Mouse (Mus musculus) C2C12 (cell line): ENCODE measurements around the gene Serinc1. TPM values are rescaled to one million over a fixed set of nuclear protein-coding genes. Genes with fewer than 3 reads are reported as not detected.

Source experiments
- H3K27me3 ChIP-seq: one replicate; pipeline ENCODE4 v1.6.1; 2011; ENCODE audit not compliant: control insufficient read depth, insufficient read depth, insufficient read length
- H3K36me3 ChIP-seq: one replicate; pipeline ENCODE4 v1.6.1; 2011; ENCODE audit not compliant: control insufficient read depth, insufficient read depth
- H3K4me3 ChIP-seq: one replicate; pipeline ENCODE4 v1.5.1; 2011; ENCODE audit warnings: mild to moderate bottlenecking, control low read depth; ENCODE audit not compliant: poor library complexity, insufficient read depth, severe bottlenecking
- H3K79me2 ChIP-seq: one replicate; pipeline ENCODE4 v1.6.1; 2011; ENCODE audit not compliant: control insufficient read depth, insufficient read depth
- H3K79me3 ChIP-seq: one replicate; pipeline ENCODE4 v1.6.1; 2011; ENCODE audit warnings: low read depth, control low read depth
- H3ac ChIP-seq: one replicate; pipeline ENCODE3; 2011; ENCODE audit warnings: low read depth; ENCODE audit not compliant: control insufficient read depth, insufficient read length
- CEBPB ChIP-seq: IDR thresholded peaks from one replicate; pipeline ENCODE4 v1.6.1; 2011; ENCODE audit warnings: low read depth, mild to moderate bottlenecking, control low read depth, moderate library complexity
- CTCF ChIP-seq: IDR thresholded peaks from one replicate; pipeline ENCODE4 v1.5.1; 2011; ENCODE audit not compliant: control insufficient read depth, insufficient read depth, insufficient read length
- FOSL1 ChIP-seq: IDR thresholded peaks from one replicate; pipeline ENCODE4 v1.8.0; 2011; ENCODE audit warnings: mild to moderate bottlenecking, low read length; ENCODE audit not compliant: poor library complexity, insufficient read depth, severe bottlenecking
- MAX ChIP-seq: IDR thresholded peaks from one replicate; pipeline ENCODE4 v1.6.1; 2011; ENCODE audit warnings: mild to moderate bottlenecking, control low read depth
- MYOD1 ChIP-seq: IDR thresholded peaks from one replicate; pipeline ENCODE4 v1.6.1; 2011; ENCODE audit warnings: low read depth; ENCODE audit not compliant: control insufficient read depth, insufficient read length
- MYOG ChIP-seq: IDR thresholded peaks from one replicate; pipeline ENCODE4 v1.6.1; 2011; ENCODE audit not compliant: control insufficient read depth, insufficient read length; ENCODE audit errors: extremely low read depth
- USF1 ChIP-seq: IDR thresholded peaks from one replicate; pipeline ENCODE4 v1.6.1; 2011; ENCODE audit warnings: low read depth, mild to moderate bottlenecking, control low read depth, moderate library complexity
- polyA plus RNA-seq: library from polyadenylated mRNA; unstranded; fragments of >200 nt; fragmentation: generic; extraction: Trizol; gene quantifications from one replicate; pipeline ENCODE4 v1.2.1, GENCODE M21; 2012; ENCODE audit warnings: missing spikeins

The Serinc1 gene
- polyA plus RNA-seq, 1 experiment, result 46.7 TPM

DNA sequence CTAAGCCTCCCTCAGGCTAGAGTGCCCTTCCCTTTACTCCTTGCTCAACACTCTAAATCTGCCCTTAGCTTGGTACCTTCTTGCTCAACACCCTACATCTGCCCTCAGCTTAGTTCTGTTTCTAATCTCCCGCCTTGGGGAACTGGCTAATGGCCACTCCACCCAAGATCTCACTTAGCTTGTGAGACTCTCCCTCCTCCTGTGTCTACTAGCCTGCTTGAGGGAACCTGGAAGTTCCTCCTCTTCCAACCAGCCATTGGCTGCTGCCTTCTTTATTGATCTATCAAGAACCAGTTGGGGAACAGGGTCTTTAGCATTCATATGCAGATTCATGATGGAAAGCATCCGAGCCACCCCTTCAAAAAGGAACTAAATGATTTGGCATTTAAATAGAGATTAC, 40.3 kb downstream of the Serinc1 start:
- peaks cover 98% of the 10 kb centered on the region for H3K79me2 ChIP-seq
- H3ac ChIP-seq, result no peak overlapping the region
- no peak overlapping the region for H3K4me3 ChIP-seq

DNA sequence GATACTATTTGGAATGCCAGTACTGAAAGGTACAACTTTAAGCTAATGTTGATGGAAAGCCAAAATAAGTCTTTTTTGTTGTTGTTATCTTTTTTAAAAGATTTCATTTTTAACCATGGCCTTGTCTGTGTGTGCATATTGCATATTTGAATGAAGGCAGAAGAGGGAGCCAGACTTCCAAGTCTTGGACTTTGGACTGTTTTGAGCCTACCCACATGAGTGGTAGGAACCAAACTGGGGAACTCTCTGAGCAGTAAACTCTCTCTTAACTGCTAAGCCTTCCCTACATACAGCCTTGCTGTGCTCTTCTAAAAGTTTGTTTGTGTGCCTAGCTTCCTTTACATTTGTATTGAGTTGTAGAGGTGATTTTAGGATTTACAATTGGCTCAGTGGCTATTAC, 43.7 kb downstream of the Serinc1 start:
- H3K36me3 ChIP-seq, result no peaks in the 10 kb centered on the region
- peaks cover 70% of the 10 kb centered on the region for H3K79me2 ChIP-seq
- no peaks in the 10 kb centered on the region for H3K27me3 ChIP-seq
- H3K79me3 ChIP-seq, result peaks cover 41% of the 10 kb centered on the region
- H3K4me3 ChIP-seq, result no peak overlapping the region
- TF ChIP-seq FOSL1 (no peak), CEBPB (no peak), MAX (no peak), CTCF (no peak), USF1 (no peak), MYOG (no peak)
- no peak overlapping the region for H3ac ChIP-seq

More for the DNA sequence above, 40.3 kb downstream of the Serinc1 start:
- no peak for TF ChIP-seq MYOD1
- TF ChIP-seq USF1, result no peak
- H3K27me3 ChIP-seq, result no peaks in the 10 kb centered on the region
- H3K79me3 ChIP-seq, result peaks cover 64% of the 10 kb centered on the region
- H3K36me3 ChIP-seq, result no peaks in the 10 kb centered on the region

GRCm38 (mm10) chr10:57487201-57487600, 45.1 kb downstream of the Serinc1 start:
- Histone ChIP-seq H3K4me3 (peak overlapping the region; percentile 59), H3K27me3 (no peaks in the 10 kb centered on the region), H3K36me3 (no peaks in the 10 kb centered on the region), H3K79me3 (peaks cover 36% of the 10 kb centered on the region), H3ac (peak overlapping the region; percentile 35), H3K79me2 (peaks cover 58% of the 10 kb centered on the region)
- TF ChIP-seq MYOG (no peak), CEBPB (no peak), MAX (no peak), CTCF (no peak), FOSL1 (no peak), MYOD1 (no peak), USF1 (no peak)

- Histone ChIP-seq H3K4me3 (peak overlapping the region; percentile 59), H3K79me2 (peaks cover 52% of the 10 kb centered on the region), H3ac (peak overlapping the region; percentile 96), H3K36me3 (no peaks in the 10 kb centered on the region), H3K27me3 (no peaks in the 10 kb centered on the region), H3K79me3 (peaks cover 30% of the 10 kb centered on the region)
- TF ChIP-seq MYOG (no peak), CTCF (no peak), CEBPB (no peak), MYOD1 (no peak), USF1 (no peak), MAX (no peak), FOSL1 (no peak)
These were observed 45.7 kb downstream of the Serinc1 start for GRCm38 (mm10) chr10:57486542-57487071.

DNA sequence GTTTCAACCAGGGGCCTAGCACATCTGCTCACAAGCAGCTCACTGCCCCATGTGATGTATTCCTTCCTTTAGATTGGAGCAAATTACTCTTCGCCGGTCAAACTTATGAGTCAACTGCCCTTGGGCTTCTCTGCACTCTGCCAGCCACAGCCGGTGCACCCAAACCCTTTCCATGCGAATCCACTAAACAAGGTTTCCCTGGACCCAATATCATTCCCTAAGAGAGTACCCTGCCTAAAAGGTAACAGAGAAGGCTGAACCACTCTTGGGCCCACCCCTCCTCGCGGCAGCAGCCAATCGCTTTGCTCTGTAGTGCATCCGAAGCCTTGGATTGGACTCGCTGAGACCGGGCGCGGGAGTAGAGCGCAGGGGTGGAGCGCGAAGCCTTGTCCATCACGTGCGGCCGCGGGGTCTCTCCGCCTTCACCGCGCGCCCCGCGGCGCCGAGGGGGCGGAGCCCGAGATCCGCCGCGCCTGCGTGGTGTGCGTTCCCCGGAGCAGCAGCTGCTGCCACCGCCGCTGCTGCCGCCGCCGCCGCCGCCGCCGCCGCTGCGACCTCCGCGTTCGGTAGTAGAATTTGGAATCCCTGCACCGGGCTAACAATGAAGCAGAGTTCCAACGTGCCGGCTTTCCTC, 46.3 kb downstream of the Serinc1 start, which contains the start of gene Hsf2:
Gene Hsf2 (plus strand): TSS at position 478 of the 634 bp plus-strand sequence.
- Histone ChIP-seq H3ac (peak within 1 kb of the TSS; percentile 96), H3K79me3 (peaks cover 26% of the 10 kb centered on the region), H3K4me3 (peak within 1 kb of the TSS; percentile 59), H3K36me3 (no peaks in the 10 kb centered on the region), H3K27me3 (no peaks in the 10 kb centered on the region), H3K79me2 (peaks cover 46% of the 10 kb centered on the region)
- TF ChIP-seq USF1 (peak; percentile 69), CTCF (no peak), MYOG (no peak), CEBPB (no peak), MYOD1 (no peak), MAX (peak; percentile 68), FOSL1 (no peak)

DNA sequence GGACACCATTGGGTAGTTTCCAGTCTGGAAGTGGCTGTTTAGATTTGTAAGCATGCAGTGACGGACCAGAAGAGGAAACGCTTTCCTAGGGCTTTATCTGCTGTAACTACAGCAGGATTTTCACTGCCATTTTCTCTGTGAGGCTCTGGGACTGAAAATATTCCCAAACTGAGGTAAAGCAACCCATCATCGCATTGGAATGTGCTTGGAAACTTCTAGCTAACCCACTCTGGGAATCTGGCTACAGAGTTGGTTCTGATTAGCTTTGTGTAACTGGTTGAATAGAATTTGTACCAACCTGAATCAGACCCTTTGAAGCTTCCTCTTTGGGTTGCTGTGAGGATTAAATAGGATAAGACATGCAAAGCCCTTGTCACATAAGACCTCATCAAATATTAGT, 47.6 kb downstream of the Serinc1 start:
- H3K36me3 ChIP-seq, result no peaks in the 10 kb centered on the region
- no peaks in the 10 kb centered on the region for H3K27me3 ChIP-seq
- peaks cover 34% of the 10 kb centered on the region for H3K79me2 ChIP-seq
- H3ac ChIP-seq, result no peak overlapping the region
- H3K4me3 ChIP-seq, result no peak overlapping the region
- TF ChIP-seq USF1 (no peak), MYOD1 (no peak), FOSL1 (no peak), MYOG (no peak), CTCF (no peak), CEBPB (no peak), MAX (no peak)
- H3K79me3 ChIP-seq, result peaks cover 22% of the 10 kb centered on the region
